Mouse (Mus musculus): ENCODE data around the gene Clasp1. TPM values are rescaled to one million over a fixed set of nuclear protein-coding genes. Genes with fewer than 3 reads are reported as not detected.

The Clasp1 gene
- polyA plus RNA-seq, 1 experiment from 2014 or later: 103 TPM

DNA sequence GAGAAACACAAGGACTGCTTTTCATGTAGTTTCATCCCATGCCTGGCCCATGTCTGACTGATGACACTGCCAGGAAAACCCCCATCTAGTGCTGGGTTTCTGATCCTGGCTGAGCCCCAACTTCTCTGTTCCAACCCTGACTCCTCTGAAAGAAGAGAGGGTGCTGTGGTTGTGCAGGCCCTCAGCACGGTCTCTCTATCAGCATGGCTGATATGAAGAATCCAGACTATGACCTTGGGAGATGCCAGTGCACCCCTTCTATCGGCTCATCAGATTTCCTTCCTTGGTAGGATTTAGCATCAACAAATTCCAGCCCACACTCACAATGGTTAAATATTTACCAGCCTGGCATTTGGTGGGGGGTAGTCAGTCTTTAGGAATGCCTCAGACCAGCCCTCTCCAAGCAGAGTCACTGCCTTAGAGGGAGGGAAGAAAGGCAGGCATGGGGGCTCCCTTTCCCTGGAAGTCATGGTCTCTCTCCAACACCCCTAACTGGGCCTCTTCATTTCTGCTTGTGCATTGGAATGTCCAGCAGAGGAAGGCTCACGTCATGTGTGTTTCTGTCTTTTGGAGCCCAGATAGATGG is 272.1 kb downstream of the Clasp1 start:
- no peak for ATAC-seq (ENCODE audit: low read depth)
- Histone ChIP-seq H3K27me3 (no peaks in the 10 kb centered on the region), H3K9me3 (no peaks in the 10 kb centered on the region), H3K4me1 (replicated peaks) (no peaks in the 10 kb centered on the region), H3K9ac (no peak overlapping the region), H3K4me3 (no peak overlapping the region), H3K36me3 (no peaks in the 10 kb centered on the region), H3K4me2 (no peak overlapping the region), H3K27ac (replicated peaks) (no peak overlapping the region)
- WGBS: 79% methylated on average over 3 of the region's 3 CpGs

Other genes with a start within 250 kb of the Clasp1 start
- 0.33 and 0.35 TPM in 2 replicates for gene Gm29106, start 212.5 kb upstream of the Clasp1 start, polyA plus RNA-seq (2015; fragmentation: Nextera tagmentation; extraction: Ambion mirVana)
- 417 and 418 TPM in 2 replicates for gene Tsn, start 77.3 kb upstream of the Clasp1 start, polyA plus RNA-seq (2015; fragmentation: Nextera tagmentation; extraction: Ambion mirVana)
- gene Nifk, start 67.2 kb upstream of the Clasp1 start, polyA plus RNA-seq (2015; fragmentation: Nextera tagmentation; extraction: Ambion mirVana): 69.1 and 75.2 TPM in 2 replicates
- gene Tfcp2l1, start 238.9 kb downstream of the Clasp1 start, polyA plus RNA-seq (2015; fragmentation: Nextera tagmentation; extraction: Ambion mirVana): 0.18 and 0.28 TPM in 2 replicates